ENCODE assay signal across 27 mouse cellular contexts in genomic region chr10:22913112-22913511, GRCm38 (mm10).
DNase-seq lines count a peak whose midpoint lies in the region; ATAC-seq and TF ChIP-seq lines count a peak whose summit lies in the region.
"Had no signal": no experiment of that assay in that cellular context is flagged by ENCODE, and none has a peak within 500 bp of the region (broad histone marks: within the 10 kb centered on the region; RNA-seq: fewer than 3 reads in every experiment).

No protein-coding gene starts in this region.

- no peaks in the 10 kb centered on the region for H3K9me3 ChIP-seq in kidney, postnatal 0 days (replicated peaks; ENCODE audit: low read length)
- no peaks in the 10 kb centered on the region for H3K9me3 ChIP-seq in kidney, embryonic 16.5 days (ENCODE audit: low read length)
- H3K9me3 ChIP-seq: embryonic facial prominence, embryonic 10.5 days; embryonic facial prominence, embryonic 13.5 days; forebrain, embryonic 12.5 days; forebrain, embryonic 15.5 days; heart, embryonic 10.5 days; heart, embryonic 13.5 days; hindbrain, embryonic 12.5 days had no signal

- H3K36me3 ChIP-seq in kidney, postnatal 0 days (ENCODE audit: insufficient read depth, low read length), result no peaks in the 10 kb centered on the region
- no peaks in the 10 kb centered on the region for H3K36me3 ChIP-seq in kidney, embryonic 16.5 days (ENCODE audit: insufficient read depth, low read length)
- H3K36me3 ChIP-seq: embryonic facial prominence, embryonic 10.5 days; embryonic facial prominence, embryonic 13.5 days; forebrain, embryonic 12.5 days; forebrain, embryonic 15.5 days; heart, embryonic 10.5 days; heart, embryonic 13.5 days; hindbrain, embryonic 12.5 days had no signal

- H3K4me2 ChIP-seq in kidney, postnatal 0 days (ENCODE audit: low read length), result no peak overlapping the region
- no peak overlapping the region for H3K4me2 ChIP-seq in kidney, embryonic 16.5 days (replicated peaks; ENCODE audit: low read depth, low read length)
- H3K4me2 ChIP-seq: embryonic facial prominence, embryonic 13.5 days; forebrain, embryonic 12.5 days; forebrain, embryonic 15.5 days; heart, embryonic 13.5 days; hindbrain, embryonic 12.5 days had no signal

- H3K9ac ChIP-seq in kidney, postnatal 0 days (ENCODE audit: low read depth, low read length), result no peak overlapping the region
- H3K9ac ChIP-seq in kidney, embryonic 16.5 days (replicated peaks; ENCODE audit: low read length), result no peak overlapping the region
- H3K9ac ChIP-seq: embryonic facial prominence, embryonic 13.5 days; forebrain, embryonic 12.5 days; forebrain, embryonic 15.5 days; heart, embryonic 13.5 days; hindbrain, embryonic 12.5 days had no signal

- H3K4me1 ChIP-seq in kidney, postnatal 0 days (replicated peaks; ENCODE audit: insufficient read depth, low read length), result 0 out of 2 replicates have a peak, but pooled peaks cover 3% of the 10 kb centered on the region
- peaks cover 7% of the 10 kb centered on the region; the same call in 1 of the 2 replicates for H3K4me1 ChIP-seq in kidney, embryonic 16.5 days (ENCODE audit: insufficient read depth, low read length)
- H3K4me1 ChIP-seq: embryonic facial prominence, embryonic 10.5 days; embryonic facial prominence, embryonic 13.5 days; forebrain, embryonic 12.5 days; forebrain, embryonic 15.5 days; hindbrain, embryonic 12.5 days had no signal

- peak; percentile 20 for DNase-seq in kidney, adult 9 months
- no peak for DNase-seq in kidney, adult 8-10 months
- DNase-seq in kidney, postnatal 0 days (ENCODE audit: low spot score), result peak; percentile 58
- peak; percentile 33 for DNase-seq in ovary, adult 18-20 months (ENCODE audit: low spot score)
- DNase-seq in ovary, postnatal 10 days (ENCODE audit: low spot score), result no peak
- peak; percentile 32 for DNase-seq in yolk sac, embryonic 10.5 days (ENCODE audit: low spot score)
- DNase-seq in adrenal gland, postnatal 14 days, result no peak
- DNase-seq: adrenal gland, adult 2 months; adrenal gland, postnatal 25 days; cerebellum, adult 11-12 months; cerebellum, adult 8-10 months; cerebellum, postnatal 10 days; cerebellum, postnatal 36 days; embryo, embryonic 11 days; gastrocnemius, postnatal 25 days; heart, adult 2 months; heart, postnatal 14 days had no signal

- H3K27ac ChIP-seq in kidney, postnatal 0 days, result no peak overlapping the region
- no peak overlapping the region for H3K27ac ChIP-seq in kidney, embryonic 16.5 days (ENCODE audit: low read length)
- H3K27ac ChIP-seq: embryonic facial prominence, embryonic 10.5 days; embryonic facial prominence, embryonic 13.5 days; forebrain, embryonic 12.5 days; forebrain, embryonic 15.5 days; heart, adult 2 months; heart, embryonic 10.5 days; heart, embryonic 13.5 days; hindbrain, embryonic 12.5 days had no signal

- H3K27me3 ChIP-seq in kidney, postnatal 0 days (ENCODE audit: insufficient read depth, low read length), result no peaks in the 10 kb centered on the region
- H3K27me3 ChIP-seq in kidney, embryonic 16.5 days (ENCODE audit: insufficient read depth, low read length), result no peaks in the 10 kb centered on the region
- H3K27me3 ChIP-seq: embryonic facial prominence, embryonic 13.5 days; forebrain, embryonic 12.5 days; forebrain, embryonic 15.5 days; heart, embryonic 13.5 days; hindbrain, embryonic 12.5 days had no signal

- no peak for ATAC-seq in kidney, postnatal 0 days (replicated peaks; ENCODE audit: low FRiP score, low read depth)
- no peak for ATAC-seq in kidney, embryonic 16.5 days (ENCODE audit: low FRiP score, low TSS enrichment)
- ATAC-seq: CD4-positive, CD25-positive, alpha-beta regulatory T cell, adult 4 months; forebrain, embryonic 15.5 days had no signal

- 71% methylated on average over 1 of the region's 1 CpGs for WGBS in kidney, postnatal 0 days
- WGBS in kidney, embryonic 16.5 days, result 86% methylated on average over 1 of the region's 1 CpGs

- no peak for TF ChIP-seq CTCF in kidney, postnatal 0 days (IDR thresholded peaks at IDR 0.05; ENCODE audit: low read depth)

- H3K4me3 ChIP-seq in kidney, postnatal 0 days (replicated peaks; ENCODE audit: low read depth, low read length), result no peak overlapping the region
- H3K4me3 ChIP-seq in kidney, embryonic 16.5 days (ENCODE audit: low read length), result no peak overlapping the region
- H3K4me3 ChIP-seq: embryonic facial prominence, embryonic 10.5 days; embryonic facial prominence, embryonic 13.5 days; erythroblast, embryonic 14.5 days; forebrain, embryonic 12.5 days; forebrain, embryonic 15.5 days; heart, adult 2 months; heart, embryonic 10.5 days; heart, embryonic 13.5 days; hindbrain, embryonic 12.5 days had no signal

Comparison
In these comparisons a context has a peak if more than half of its experiments do, and no peak if none do; other contexts are left out.
1. DNase-seq: peak in kidney, adult 9 months (single experiment), kidney, postnatal 0 days (single experiment), ovary, adult 18-20 months (single experiment) and yolk sac, embryonic 10.5 days (single experiment); none in kidney, adult 8-10 months (0 of 2), ovary, postnatal 10 days (single experiment) and adrenal gland, postnatal 14 days (single experiment).